Mouse (Mus musculus) neural tube, embryonic 14.5 days (tissue): ENCODE measurements around the gene BC048507. TPM values are rescaled to one million over a fixed set of nuclear protein-coding genes. Genes with fewer than 3 reads are reported as not detected.
"Not testable (repeated sequence)": the region's sequence is repeated elsewhere in the genome, so short reads cannot be mapped to it uniquely, and the experiment has no call there.

Source experiments
- ATAC-seq: fragments of 200-750 bp; cut with Nextera tagmentation; 2 replicates; pipeline ENCODE4 v1.8.0; 2017; ENCODE audit warnings: low read depth, mild to moderate bottlenecking, moderate TSS enrichment, moderate library complexity
- H3K27ac ChIP-seq: fragments of 300-500 bp; sonication (generic); 2 replicates; pipeline ENCODE4 v1.5.1; 2014; ENCODE audit warnings: low read depth, mild to moderate bottlenecking, control low read depth, low read length, moderate library complexity, mixed read lengths
- H3K27me3 ChIP-seq: fragments of 300-500 bp; sonication (generic); 2 replicates; pipeline ENCODE4 v1.6.1; 2014; ENCODE audit warnings: low read length; ENCODE audit not compliant: control insufficient read depth, insufficient read depth
- H3K36me3 ChIP-seq: fragments of 300-500 bp; sonication (generic); 2 replicates; pipeline ENCODE4 v1.6.1; 2014; ENCODE audit warnings: low read length, mixed read lengths; ENCODE audit not compliant: control insufficient read depth, insufficient read depth
- H3K4me1 ChIP-seq: fragments of 300-500 bp; sonication (generic); 2 replicates; pipeline ENCODE4 v1.6.1; 2014; ENCODE audit warnings: low read length; ENCODE audit not compliant: control insufficient read depth, insufficient read depth
- H3K4me2 ChIP-seq: fragments of 300-500 bp; sonication (generic); 2 replicates; pipeline ENCODE4 v1.6.1; 2014; ENCODE audit warnings: mild to moderate bottlenecking, low read depth, low read length, control low read depth
- H3K4me3 ChIP-seq: fragments of 300-500 bp; sonication (generic); 2 replicates; pipeline ENCODE4 v1.5.1; 2014; ENCODE audit warnings: low read depth, low read length, control low read depth, mixed read lengths
- H3K9ac ChIP-seq: fragments of 300-500 bp; sonication (generic); replicated peaks from 2 replicates; pipeline ENCODE4 v1.6.1; 2014; ENCODE audit warnings: low read depth, mild to moderate bottlenecking, control low read depth, low read length, mixed read lengths
- H3K9me3 ChIP-seq: fragments of 300-500 bp; sonication (generic); 2 replicates; pipeline ENCODE4 v1.6.1; 2016; ENCODE audit warnings: low read length; ENCODE audit not compliant: control insufficient read depth
- WGBS: fragments of 180-500 bp; shearing (Covaris S2); extraction: QIAGEN DNeasy Blood & Tissue Kit; methylation state at CpG from one replicate; pipeline ENCODE4 v1.1.7; 2014; 5-methylcytosine and 5-hydroxymethylcytosine counted together
- polyA plus RNA-seq: library from polyadenylated mRNA; unstranded; fragments of >200 nt; fragmentation: Nextera tagmentation; extraction: Ambion mirVana; gene quantifications from 2 replicates; pipeline ENCODE4 v1.2.1, GENCODE M21; 2014

BC048507 gene
- polyA plus RNA-seq, 1 experiment from 2014 or later, result not detected

DNA sequence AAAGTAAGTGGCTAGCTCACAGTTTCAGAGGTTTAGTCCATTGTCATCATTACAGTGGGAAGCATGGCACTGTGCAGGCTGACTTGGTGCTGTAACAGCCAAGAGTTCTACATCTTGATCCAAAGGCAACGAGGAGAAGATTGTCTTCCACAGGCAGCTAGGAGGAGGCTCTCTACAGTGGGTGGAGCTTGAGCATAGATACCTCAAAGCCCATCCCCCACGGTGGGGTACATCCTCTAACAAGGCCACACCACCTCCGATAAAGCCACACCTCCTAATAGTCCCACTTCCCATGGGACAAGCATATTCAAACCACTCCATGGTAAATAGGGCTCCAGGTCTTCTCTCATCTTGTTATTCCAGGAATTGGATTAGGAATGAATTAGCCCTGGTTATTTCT is 12.8 kb upstream of the BC048507 start:
- H3K4me1 ChIP-seq, result no peaks in the 10 kb centered on the region
- no peaks in the 10 kb centered on the region for H3K27me3 ChIP-seq
- H3K36me3 ChIP-seq, result no peaks in the 10 kb centered on the region
- H3K4me2 ChIP-seq, result no peak overlapping the region
- WGBS, result 83% methylated on average over 3 of the region's 3 CpGs
- H3K27ac ChIP-seq, result no peak overlapping the region
- no peaks in the 10 kb centered on the region for H3K9me3 ChIP-seq
- no peak overlapping the region for H3K4me3 ChIP-seq
- no peak overlapping the region for H3K9ac ChIP-seq
- no peak for ATAC-seq

DNA sequence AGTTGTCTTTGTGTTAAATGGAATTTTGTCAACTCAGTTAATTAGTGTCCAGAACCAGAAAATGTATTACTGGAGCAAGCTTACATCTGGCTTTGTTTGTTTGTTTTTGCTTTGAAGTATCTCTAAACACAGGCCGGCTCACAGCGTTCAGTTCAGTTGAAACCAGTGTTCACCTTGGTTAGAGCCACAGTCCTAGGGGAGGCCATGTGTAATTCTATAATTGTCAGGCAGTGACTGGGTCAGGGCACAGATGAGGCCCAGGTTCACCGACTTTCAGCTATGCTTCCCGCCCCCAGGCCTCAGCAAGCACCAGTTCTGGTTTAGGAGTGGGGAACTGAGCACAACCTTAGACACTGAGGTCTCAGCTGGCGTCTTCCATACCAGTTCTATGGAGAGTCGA is 10.0 kb upstream of the BC048507 start:
- ATAC-seq, result no peak
- Histone ChIP-seq H3K9me3 (no peaks in the 10 kb centered on the region), H3K4me2 (no peak overlapping the region), H3K27ac (no peak overlapping the region), H3K36me3 (no peaks in the 10 kb centered on the region), H3K27me3 (no peaks in the 10 kb centered on the region), H3K9ac (no peak overlapping the region), H3K4me3 (no peak overlapping the region), H3K4me1 (no peaks in the 10 kb centered on the region)
- WGBS, result 85% methylated on average over 6 of the region's 6 CpGs

GRCm38 (mm10) chr13:67853983-67854382 is 9.1 kb upstream of the BC048507 start:
- no peak overlapping the region for H3K9ac ChIP-seq
- 87% methylated on average over 2 of the region's 2 CpGs for WGBS
- no peak for ATAC-seq
- no peak overlapping the region for H3K4me3 ChIP-seq
- no peaks in the 10 kb centered on the region for H3K36me3 ChIP-seq
- no peak overlapping the region for H3K4me2 ChIP-seq
- no peak overlapping the region for H3K27ac ChIP-seq
- no peaks in the 10 kb centered on the region for H3K27me3 ChIP-seq
- H3K9me3 ChIP-seq, result no peaks in the 10 kb centered on the region
- H3K4me1 ChIP-seq, result no peaks in the 10 kb centered on the region

- no peak for ATAC-seq
- 21% methylated on average over 1 of the region's 1 CpGs for WGBS
- no peaks in the 10 kb centered on the region for H3K9me3 ChIP-seq
- no peak overlapping the region for H3K4me2 ChIP-seq
- no peak overlapping the region for H3K27ac ChIP-seq
- H3K4me3 ChIP-seq, result no peak overlapping the region
- no peaks in the 10 kb centered on the region for H3K27me3 ChIP-seq
- no peaks in the 10 kb centered on the region for H3K4me1 ChIP-seq
- H3K9ac ChIP-seq, result no peak overlapping the region
- no peaks in the 10 kb centered on the region for H3K36me3 ChIP-seq
These were observed 5.8 kb upstream of the BC048507 start for GRCm38 (mm10) chr13:67857317-67857716.

DNA sequence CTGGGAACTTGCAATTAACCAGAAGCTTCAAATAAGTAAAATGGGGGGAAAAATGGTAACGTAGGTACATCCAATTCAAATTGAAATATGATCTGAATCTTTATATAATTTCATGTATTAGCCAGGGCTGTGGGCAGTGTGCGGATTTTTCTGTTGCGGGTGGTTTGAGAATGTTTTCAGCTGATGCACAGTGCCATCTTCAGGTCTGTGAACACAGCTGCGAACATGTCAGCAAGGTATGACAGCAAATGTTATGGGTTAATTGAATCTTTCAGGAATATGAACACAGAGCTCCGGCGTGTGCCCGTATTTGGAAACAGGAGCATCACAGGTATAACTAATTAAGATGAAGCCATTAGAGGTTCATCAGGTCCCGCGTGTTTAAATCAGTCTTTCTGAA is 618 bp upstream of the BC048507 start:
- H3K9me3 ChIP-seq, result no peaks in the 10 kb centered on the region

GRCm38 (mm10) chr13:67864764-67865350 is 1.7 kb downstream of the BC048507 start:
- no peak overlapping the region for H3K4me3 ChIP-seq
- H3K27ac ChIP-seq, result no peak overlapping the region
- no peak overlapping the region for H3K4me2 ChIP-seq
- no peaks in the 10 kb centered on the region for H3K4me1 ChIP-seq
- H3K36me3 ChIP-seq, result no peaks in the 10 kb centered on the region
- no peaks in the 10 kb centered on the region for H3K27me3 ChIP-seq
- H3K9ac ChIP-seq, result no peak overlapping the region
- ATAC-seq, result no peak
- no peaks in the 10 kb centered on the region for H3K9me3 ChIP-seq
- 62% methylated on average over 5 of the region's 5 CpGs for WGBS

More for the DNA sequence above, 618 bp upstream of the BC048507 start:
- ATAC-seq, result no peak
- no peak overlapping the region for H3K9ac ChIP-seq
- H3K4me2 ChIP-seq, result no peak overlapping the region
- H3K36me3 ChIP-seq, result no peaks in the 10 kb centered on the region
- no peaks in the 10 kb centered on the region for H3K4me1 ChIP-seq
- no peaks in the 10 kb centered on the region for H3K27me3 ChIP-seq
- WGBS, result 89% methylated on average over 9 of the region's 9 CpGs
- no peak overlapping the region for H3K27ac ChIP-seq
- H3K4me3 ChIP-seq, result no peak overlapping the region

DNA sequence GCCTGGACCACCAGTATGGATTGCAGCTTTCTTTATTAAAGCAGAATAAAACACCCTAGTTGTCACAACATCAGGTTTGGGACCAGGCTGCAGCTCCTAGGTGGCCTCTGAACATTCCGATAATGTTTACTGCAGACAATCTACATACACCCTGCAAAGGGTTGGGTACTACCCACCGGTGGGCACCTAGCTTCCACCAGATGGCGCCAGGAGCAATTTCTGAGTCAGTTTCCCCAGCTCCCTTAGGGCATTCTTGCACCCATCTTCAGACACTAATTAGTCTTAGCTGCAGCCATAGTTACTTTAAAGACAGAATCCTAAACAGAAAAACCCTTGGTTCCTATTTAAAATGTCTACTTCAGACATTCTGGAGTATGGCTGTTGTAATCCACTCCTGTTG is 4.8 kb downstream of the BC048507 start:
- no peak for ATAC-seq
- Histone ChIP-seq H3K4me1 (no peaks in the 10 kb centered on the region), H3K9me3 (no peaks in the 10 kb centered on the region), H3K9ac (no peak overlapping the region), H3K4me2 (no peak overlapping the region), H3K4me3 (no peak overlapping the region), H3K36me3 (no peaks in the 10 kb centered on the region), H3K27me3 (no peaks in the 10 kb centered on the region), H3K27ac (no peak overlapping the region)
- 31% methylated on average over 3 of the region's 3 CpGs for WGBS

DNA sequence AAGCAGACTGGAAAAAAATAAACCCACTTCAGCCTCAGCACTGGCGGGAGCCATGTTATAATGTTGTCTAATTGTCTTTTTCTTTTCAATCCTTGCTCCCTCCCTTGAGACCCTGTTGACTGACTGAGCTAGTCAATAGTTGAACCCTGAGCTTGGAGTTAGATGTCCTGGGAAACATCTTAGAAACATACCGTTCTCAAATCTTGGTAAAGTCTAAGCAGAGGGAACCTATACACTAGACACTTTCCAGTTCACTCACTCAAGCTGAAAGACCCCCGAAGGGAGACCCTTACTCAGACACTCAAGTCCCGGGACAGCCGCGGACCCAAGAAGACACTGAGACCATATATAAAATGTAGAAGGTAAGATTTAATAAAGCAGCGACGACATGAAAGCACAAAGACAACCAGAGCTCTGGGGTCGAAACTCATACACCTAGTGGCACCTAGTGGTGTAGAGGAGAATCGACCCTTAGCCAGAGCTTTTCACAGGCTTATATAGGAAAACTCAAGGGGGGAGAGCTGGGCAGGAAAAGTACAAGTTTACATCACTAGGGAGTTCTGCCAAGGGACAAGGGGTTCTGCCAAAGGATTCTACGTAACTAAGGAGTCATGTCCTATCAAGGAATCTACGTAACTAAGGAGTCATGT is 13.0 kb downstream of the BC048507 start:
- not testable (repeated sequence) for ATAC-seq, H3K36me3 ChIP-seq, H3K27me3 ChIP-seq, H3K4me3 ChIP-seq, H3K27ac ChIP-seq, H3K9me3 ChIP-seq, H3K4me1 ChIP-seq, H3K9ac ChIP-seq
- 47% methylated on average over 6 of the region's 12 CpGs for WGBS
- H3K4me2 ChIP-seq, result peak overlapping the region; percentile 23; the same call in 1 of the 2 replicates

DNA sequence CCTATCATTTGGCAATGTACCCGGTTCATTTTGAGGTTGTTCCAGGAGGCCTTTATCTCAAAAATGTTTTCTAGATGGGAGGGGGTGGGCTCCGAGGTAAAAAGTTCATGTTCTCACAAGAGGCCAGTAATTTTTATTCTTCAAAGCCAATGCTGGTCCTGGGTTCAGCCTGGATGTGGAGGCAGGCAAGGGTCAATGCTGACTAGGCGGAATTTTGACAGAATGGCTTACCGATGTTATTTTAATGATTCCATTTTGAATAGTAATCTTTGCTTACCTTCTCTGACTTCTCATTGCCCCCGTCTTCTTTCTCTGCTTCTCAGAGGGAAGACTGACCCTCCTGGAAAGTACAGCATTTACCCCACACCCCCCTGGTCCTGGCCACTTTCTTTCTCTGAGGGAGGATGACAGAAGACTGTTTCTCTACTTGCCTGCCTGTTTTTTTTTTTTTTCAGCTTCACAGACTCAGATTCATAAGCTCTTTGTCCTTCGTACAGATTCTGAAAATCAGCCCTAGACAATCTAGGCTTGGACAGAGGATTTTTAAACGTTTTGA is 13.7 kb downstream of the BC048507 start:
- H3K9ac ChIP-seq, result no peak overlapping the region
- WGBS, result 68% methylated on average over 6 of the region's 7 CpGs
- ATAC-seq, result no peak
- no peak overlapping the region for H3K27ac ChIP-seq
- no peaks in the 10 kb centered on the region for H3K4me1 ChIP-seq
- H3K4me2 ChIP-seq, result no peak overlapping the region
- H3K27me3 ChIP-seq, result no peaks in the 10 kb centered on the region
- no peaks in the 10 kb centered on the region for H3K36me3 ChIP-seq
- no peaks in the 10 kb centered on the region for H3K9me3 ChIP-seq
- no peak overlapping the region for H3K4me3 ChIP-seq
